Mouse (Mus musculus) midbrain, embryonic 12.5 days (tissue): ENCODE measurements around the gene Mgat4a. TPM values are rescaled to one million over a fixed set of nuclear protein-coding genes. Genes with fewer than 3 reads are reported as not detected.
"Not testable (repeated sequence)": the region's sequence is repeated elsewhere in the genome, so short reads cannot be mapped to it uniquely, and the experiment has no call there.

ENCODE experiments used
- ATAC-seq: fragments of 200-750 bp; cut with Nextera tagmentation; 2 replicates; pipeline ENCODE4 v1.8.0; 2017; ENCODE audit warnings: low read depth, moderate TSS enrichment, moderate library complexity; ENCODE audit not compliant: low FRiP score
- H3K27ac ChIP-seq: fragments of 300-500 bp; sonication (generic); replicated peaks from 2 replicates; pipeline ENCODE4 v1.5.1; 2016; ENCODE audit warnings: mild to moderate bottlenecking
- H3K27me3 ChIP-seq: fragments of 300-500 bp; sonication (generic); 2 replicates; pipeline ENCODE4 v1.6.1; 2016; ENCODE audit warnings: mild to moderate bottlenecking
- H3K36me3 ChIP-seq: fragments of 300-500 bp; sonication (generic); 2 replicates; pipeline ENCODE4 v1.6.1; 2016
- H3K4me1 ChIP-seq: fragments of 300-500 bp; sonication (generic); 2 replicates; pipeline ENCODE4 v1.6.1; 2016
- H3K4me2 ChIP-seq: fragments of 300-500 bp; sonication (generic); replicated peaks from 2 replicates; pipeline ENCODE4 v1.6.1; 2016; ENCODE audit warnings: mild to moderate bottlenecking, moderate library complexity
- H3K4me3 ChIP-seq: fragments of 300-500 bp; sonication (generic); 2 replicates; pipeline ENCODE4 v1.5.1; 2016; ENCODE audit warnings: mild to moderate bottlenecking
- H3K9ac ChIP-seq: fragments of 300-500 bp; sonication (generic); replicated peaks from 2 replicates; pipeline ENCODE4 v1.6.1; 2016; ENCODE audit warnings: mild to moderate bottlenecking, moderate library complexity
- H3K9me3 ChIP-seq: fragments of 300-500 bp; sonication (generic); 2 replicates; pipeline ENCODE4 v1.6.1; 2016; ENCODE audit warnings: mild to moderate bottlenecking
- WGBS: fragments of 180-500 bp; shearing (Covaris S2); methylation state at CpG from one replicate; pipeline ENCODE4 v1.1.7; 2016; 5-methylcytosine and 5-hydroxymethylcytosine counted together
- polyA plus RNA-seq: library from polyadenylated mRNA; unstranded; fragments of >200 nt; fragmentation: Nextera tagmentation; extraction: Ambion mirVana; gene quantifications from 2 replicates; pipeline ENCODE4 v1.2.1, GENCODE M21; 2016

The Mgat4a gene
- polyA plus RNA-seq, 1 experiment from 2014 or later: 3.3 TPM

DNA sequence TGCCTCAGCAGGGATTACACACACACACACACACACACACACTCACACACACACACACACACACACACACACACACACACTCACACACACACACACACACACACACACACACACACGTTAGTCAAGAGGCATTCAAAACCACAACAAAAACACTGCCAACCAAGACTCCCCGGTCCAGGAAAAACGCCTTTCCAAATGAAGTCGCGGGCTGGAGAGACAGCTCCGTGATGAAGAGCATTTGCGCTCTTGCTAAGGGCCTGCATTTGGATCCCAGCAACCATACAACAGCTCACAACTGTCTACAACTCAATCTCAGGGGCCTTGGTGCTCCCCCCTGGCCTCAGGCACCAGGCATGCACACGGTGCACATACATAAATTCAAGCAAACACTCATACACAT is 10.8 kb downstream of the Mgat4a start:
- Histone ChIP-seq H3K27me3 (no peaks in the 10 kb centered on the region), H3K4me1 (peaks cover 3% of the 10 kb centered on the region; the same call in 1 of the 2 replicates), H3K9me3 (no peaks in the 10 kb centered on the region), H3K9ac (no peak overlapping the region), H3K4me2 (no peak overlapping the region), H3K36me3 (no peaks in the 10 kb centered on the region), H3K4me3 (no peak overlapping the region), H3K27ac (no peak overlapping the region)
- WGBS: 80% methylated on average over 8 of the region's 8 CpGs
- ATAC-seq: no peak

- no peak for ATAC-seq
- Histone ChIP-seq H3K9me3 (no peaks in the 10 kb centered on the region), H3K4me1 (peaks cover 3% of the 10 kb centered on the region; the same call in 1 of the 2 replicates), H3K27me3 (no peaks in the 10 kb centered on the region), H3K4me3 (no peak overlapping the region), H3K27ac (no peak overlapping the region), H3K4me2 (no peak overlapping the region), H3K36me3 (no peaks in the 10 kb centered on the region), H3K9ac (no peak overlapping the region)
Measured at GRCm38 (mm10) chr1:37526257-37526656, 14.6 kb downstream of the Mgat4a start.

DNA sequence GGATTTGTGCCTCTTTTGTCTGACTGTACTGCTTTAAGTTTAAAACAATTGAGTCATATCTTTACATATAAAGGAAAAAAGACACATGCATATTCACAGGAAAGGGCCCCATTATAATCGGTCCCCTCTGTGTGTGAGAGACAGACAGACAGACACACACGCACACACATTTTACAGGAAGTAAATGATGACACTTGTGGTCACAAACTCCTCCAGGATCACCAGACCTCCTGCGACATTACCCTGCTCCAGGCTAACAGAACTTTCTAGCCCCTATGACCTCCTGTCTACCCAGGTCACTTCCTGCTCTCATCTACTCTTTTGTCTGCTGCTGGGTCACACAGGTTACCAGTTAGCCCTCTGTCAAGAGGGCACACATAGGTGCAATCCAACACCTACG is 16.1 kb downstream of the Mgat4a start:
- no peak overlapping the region for H3K9ac ChIP-seq
- 86% methylated on average over 4 of the region's 4 CpGs for WGBS

DNA sequence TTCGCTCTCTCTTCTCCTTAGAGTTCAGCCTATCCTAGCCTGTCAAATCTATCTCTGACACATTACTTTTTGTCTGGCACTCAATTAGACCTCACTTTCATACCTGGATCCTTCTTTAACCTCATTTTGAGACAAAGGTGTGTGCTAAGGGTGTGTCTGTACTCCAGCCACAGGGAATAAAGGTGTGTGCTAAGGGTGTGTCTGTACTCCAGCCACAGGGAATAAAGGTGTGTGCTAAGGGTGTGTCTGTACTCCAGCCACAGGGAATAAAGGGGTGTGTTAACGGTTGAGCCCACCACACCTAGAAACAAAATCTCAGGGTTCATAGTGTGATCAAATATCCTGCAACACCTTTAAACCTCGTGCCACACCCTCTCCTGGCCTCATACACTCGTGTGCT is 16.7 kb downstream of the Mgat4a start:
- not testable (repeated sequence) for H3K4me3 ChIP-seq, ATAC-seq, H3K27ac ChIP-seq, H3K27me3 ChIP-seq, H3K36me3 ChIP-seq, H3K4me1 ChIP-seq, H3K9ac ChIP-seq, H3K4me2 ChIP-seq, H3K9me3 ChIP-seq
- 92% methylated on average over 4 of the region's 4 CpGs for WGBS

More for the DNA sequence above, 16.1 kb downstream of the Mgat4a start:
- H3K27me3 ChIP-seq: no peaks in the 10 kb centered on the region
- H3K4me2 ChIP-seq: no peak overlapping the region
- H3K36me3 ChIP-seq: no peaks in the 10 kb centered on the region
- H3K4me3 ChIP-seq: no peak overlapping the region
- H3K27ac ChIP-seq: no peak overlapping the region
- no peak for ATAC-seq
- H3K4me1 ChIP-seq: no peaks in the 10 kb centered on the region
- H3K9me3 ChIP-seq: no peaks in the 10 kb centered on the region

GRCm38 (mm10) chr1:37523548-37523947 is 17.3 kb downstream of the Mgat4a start:
- not testable (repeated sequence) for H3K4me2 ChIP-seq, H3K4me3 ChIP-seq, H3K9ac ChIP-seq, H3K36me3 ChIP-seq, H3K27ac ChIP-seq, H3K9me3 ChIP-seq, H3K4me1 ChIP-seq, ATAC-seq, H3K27me3 ChIP-seq
- WGBS: 99% methylated on average over 3 of the region's 3 CpGs

GRCm38 (mm10) chr1:37522101-37522500 is 18.7 kb downstream of the Mgat4a start:
- Histone ChIP-seq H3K4me3 (no peak overlapping the region), H3K9ac (no peak overlapping the region), H3K9me3 (no peaks in the 10 kb centered on the region), H3K4me2 (no peak overlapping the region), H3K27me3 (no peaks in the 10 kb centered on the region), H3K4me1 (no peaks in the 10 kb centered on the region), H3K36me3 (no peaks in the 10 kb centered on the region), H3K27ac (no peak overlapping the region)
- ATAC-seq: no peak
- 94% methylated on average over 5 of the region's 5 CpGs for WGBS

DNA sequence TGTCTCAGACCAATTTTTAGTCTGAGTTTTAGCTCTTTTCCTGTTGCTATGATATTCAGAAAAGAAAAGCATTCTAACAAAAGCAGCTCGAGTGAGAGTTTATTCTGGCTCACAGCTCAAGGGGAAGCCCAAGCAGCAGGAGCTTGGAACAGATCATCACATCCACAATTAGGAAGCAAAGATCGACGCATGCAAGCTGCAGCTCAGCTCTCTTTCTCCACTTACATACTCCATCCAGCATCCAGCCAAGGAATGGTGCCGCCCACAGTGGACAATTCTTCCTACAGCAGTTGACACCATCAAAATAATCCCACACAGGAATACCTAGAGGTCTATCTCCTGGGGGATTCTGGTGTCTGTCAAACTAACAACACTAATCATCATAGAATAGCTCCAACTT is 22.0 kb downstream of the Mgat4a start:
- no peak overlapping the region for H3K4me2 ChIP-seq
- WGBS: 88% methylated on average over 4 of the region's 4 CpGs
- H3K9ac ChIP-seq: no peak overlapping the region
- ATAC-seq: no peak
- no peak overlapping the region for H3K4me3 ChIP-seq
- no peaks in the 10 kb centered on the region for H3K4me1 ChIP-seq
- no peak overlapping the region for H3K27ac ChIP-seq
- H3K9me3 ChIP-seq: no peaks in the 10 kb centered on the region
- no peaks in the 10 kb centered on the region for H3K36me3 ChIP-seq
- H3K27me3 ChIP-seq: no peaks in the 10 kb centered on the region

GRCm38 (mm10) chr1:37518124-37518720 is 22.6 kb downstream of the Mgat4a start:
- no peak for ATAC-seq
- Histone ChIP-seq H3K4me3 (no peak overlapping the region), H3K27ac (no peak overlapping the region), H3K4me1 (peaks cover under 1% of the 10 kb centered on the region; the same call in 1 of the 2 replicates), H3K9ac (no peak overlapping the region), H3K27me3 (no peaks in the 10 kb centered on the region), H3K4me2 (no peak overlapping the region), H3K9me3 (no peaks in the 10 kb centered on the region), H3K36me3 (no peaks in the 10 kb centered on the region)
- 86% methylated on average over 4 of the region's 4 CpGs for WGBS

DNA sequence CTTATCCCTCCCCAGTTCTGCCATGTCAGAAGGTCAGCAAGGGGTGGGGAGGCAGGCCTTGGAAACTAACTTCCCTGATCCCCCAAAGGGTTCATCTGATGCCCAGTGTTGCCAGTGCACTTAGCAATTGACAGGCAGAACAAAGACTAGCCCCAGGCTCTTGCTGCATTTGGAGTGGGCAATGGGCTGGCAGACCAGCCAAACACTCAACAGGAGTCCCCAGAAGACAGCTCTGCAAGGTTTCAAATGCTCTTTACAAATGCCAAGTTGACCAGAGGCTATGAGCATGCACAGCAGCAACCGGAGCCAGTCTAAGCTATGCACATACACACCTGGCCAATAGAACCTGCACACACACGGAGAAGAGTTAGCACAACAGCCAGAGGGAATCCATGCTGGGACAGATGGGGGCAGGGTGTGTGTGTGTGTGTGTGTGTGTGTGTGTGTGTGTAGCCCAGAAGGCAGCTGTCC is 27.8 kb downstream of the Mgat4a start:
- Histone ChIP-seq H3K9me3 (no peaks in the 10 kb centered on the region), H3K36me3 (no peaks in the 10 kb centered on the region), H3K4me3 (no peak overlapping the region), H3K9ac (no peak overlapping the region), H3K27me3 (no peaks in the 10 kb centered on the region), H3K4me2 (no peak overlapping the region), H3K4me1 (peaks cover 17% of the 10 kb centered on the region), H3K27ac (no peak overlapping the region)
- no peak for ATAC-seq
- WGBS: 90% methylated on average over 2 of the region's 2 CpGs

- no peaks in the 10 kb centered on the region for H3K27me3 ChIP-seq
- no peak overlapping the region for H3K27ac ChIP-seq
- WGBS: 45% methylated on average over 5 of the region's 5 CpGs
- H3K9ac ChIP-seq: no peak overlapping the region
- H3K4me2 ChIP-seq: no peak overlapping the region
- H3K4me1 ChIP-seq: peaks cover 17% of the 10 kb centered on the region
- H3K9me3 ChIP-seq: no peaks in the 10 kb centered on the region
- no peak overlapping the region for H3K4me3 ChIP-seq
- ATAC-seq: no peak
- no peaks in the 10 kb centered on the region for H3K36me3 ChIP-seq
Measured at GRCm38 (mm10) chr1:37512109-37512640, 28.6 kb downstream of the Mgat4a start.

- Histone ChIP-seq H3K4me1 (peaks cover 17% of the 10 kb centered on the region), H3K27ac (no peak overlapping the region), H3K9ac (no peak overlapping the region), H3K9me3 (no peaks in the 10 kb centered on the region), H3K4me3 (no peak overlapping the region), H3K36me3 (no peaks in the 10 kb centered on the region), H3K4me2 (no peak overlapping the region), H3K27me3 (0 out of 2 replicates have a peak, but pooled peaks cover 3% of the 10 kb centered on the region)
- no peak for ATAC-seq
- 79% methylated on average over 3 of the region's 3 CpGs for WGBS
Measured at GRCm38 (mm10) chr1:37510193-37510592, 30.6 kb downstream of the Mgat4a start.

- H3K36me3 ChIP-seq: no peaks in the 10 kb centered on the region
- H3K27ac ChIP-seq: no peak overlapping the region
- no peak overlapping the region for H3K4me2 ChIP-seq
- no peak overlapping the region for H3K4me3 ChIP-seq
- no peak overlapping the region for H3K9ac ChIP-seq
- peaks cover 17% of the 10 kb centered on the region for H3K4me1 ChIP-seq
- 0 out of 2 replicates have a peak, but pooled peaks cover 4% of the 10 kb centered on the region for H3K27me3 ChIP-seq
- ATAC-seq: no peak
- H3K9me3 ChIP-seq: no peaks in the 10 kb centered on the region
- WGBS: 86% methylated on average over 5 of the region's 5 CpGs
Measured at GRCm38 (mm10) chr1:37509437-37509836, 31.4 kb downstream of the Mgat4a start.

- Histone ChIP-seq H3K27me3 (peaks cover 34% of the 10 kb centered on the region), H3K36me3 (no peaks in the 10 kb centered on the region), H3K4me1 (no peaks in the 10 kb centered on the region), H3K4me2 (no peak overlapping the region), H3K27ac (no peak overlapping the region), H3K9ac (no peak overlapping the region), H3K4me3 (no peak overlapping the region), H3K9me3 (no peaks in the 10 kb centered on the region)
- 96% methylated on average over 9 of the region's 9 CpGs for WGBS
- no peak for ATAC-seq
Measured at GRCm38 (mm10) chr1:37505348-37505730, 35.5 kb downstream of the Mgat4a start.
